Mouse (Mus musculus) lung, embryonic 16.5 days (tissue): ENCODE results near the gene Chil3. TPM values are rescaled to one million over a fixed set of nuclear protein-coding genes. Genes with fewer than 3 reads are reported as not detected.

Experiments
- polyA plus RNA-seq: library from polyadenylated mRNA; unstranded; fragments of >200 nt; fragmentation: Nextera tagmentation; extraction: Ambion mirVana; gene quantifications from 2 replicates; pipeline ENCODE4 v1.2.1, GENCODE M21; 2015

The Chil3 gene
- polyA plus RNA-seq, 1 experiment from 2014 or later = 0.10 TPM

Other genes with a start within 250 kb of the Chil3 start
- 0.93 TPM in 2 replicates for gene I830077J02Rik, start 234.9 kb downstream of the Chil3 start, polyA plus RNA-seq
- 102 and 117 TPM in 2 replicates for gene Wdr77, start 208.2 kb downstream of the Chil3 start, polyA plus RNA-seq
- gene Atp5f1, start 207.5 kb downstream of the Chil3 start, polyA plus RNA-seq = 465 and 474 TPM in 2 replicates
- gene Ovgp1, start 193.9 kb downstream of the Chil3 start, polyA plus RNA-seq = 0.97 and 2.1 TPM in 2 replicates
- gene Pifo, start 152.9 kb downstream of the Chil3 start, polyA plus RNA-seq = 11.3 and 16.2 TPM in 2 replicates
- gene Chil5, start 134.8 kb downstream of the Chil3 start, polyA plus RNA-seq = not detected in 2 replicates
- 0.35 and 1.1 TPM in 2 replicates for gene Chia1, start 54.3 kb downstream of the Chil3 start, polyA plus RNA-seq
- gene Chil4, start 51.9 kb upstream of the Chil3 start, polyA plus RNA-seq = 0.14 TPM in 1 of 2 replicates, not detected in the other
- gene Chil6, start 238.6 kb upstream of the Chil3 start, polyA plus RNA-seq = not detected in 2 replicates